In genomic region chr5:115560336-115560905, GRCm38 (mm10) we compare ENCODE assay signal across 8 mouse cellular contexts. TPM values are rescaled to one million over a fixed set of nuclear protein-coding genes. Genes with fewer than 3 reads are reported as not detected.
A peak's percentile ranks its signal among the peaks of the same experiment; 100 is the strongest.
DNase-seq lines count a peak whose midpoint lies in the region; ATAC-seq and TF ChIP-seq lines count a peak whose summit lies in the region.

No protein-coding gene starts in this region.

- no peak for ATAC-seq in kidney, embryonic 15.5 days (replicated peaks; ENCODE audit: low FRiP score)
- no peak for ATAC-seq in embryonic facial prominence, embryonic 13.5 days (ENCODE audit: insufficient number of reproducible peaks, insufficient read depth, low FRiP score, low TSS enrichment, low read depth)
- no peak for ATAC-seq in intestine, postnatal 0 days
- no peak for ATAC-seq in neural tube, embryonic 12.5 days (ENCODE audit: low FRiP score, low read depth)

- H3K27me3 ChIP-seq in kidney, embryonic 15.5 days, result no peaks in the 10 kb centered on the region
- H3K27me3 ChIP-seq in embryonic facial prominence, embryonic 13.5 days, result no peaks in the 10 kb centered on the region
- no peaks in the 10 kb centered on the region for H3K27me3 ChIP-seq in intestine, postnatal 0 days (replicated peaks; ENCODE audit: control insufficient read depth, insufficient read depth, low read length)
- H3K27me3 ChIP-seq in neural tube, embryonic 12.5 days (replicated peaks), result no peaks in the 10 kb centered on the region

- peak overlapping the region; percentile 99 for H3K9ac ChIP-seq in kidney, embryonic 15.5 days
- H3K9ac ChIP-seq in embryonic facial prominence, embryonic 13.5 days, result peak overlapping the region; percentile 99
- H3K9ac ChIP-seq in intestine, postnatal 0 days (ENCODE audit: low read depth, low read length), result peak overlapping the region; percentile 88
- peak overlapping the region; percentile 97 for H3K9ac ChIP-seq in neural tube, embryonic 12.5 days

- H3K4me2 ChIP-seq in kidney, embryonic 15.5 days, result peak overlapping the region; percentile 75
- H3K4me2 ChIP-seq in embryonic facial prominence, embryonic 13.5 days, result peak overlapping the region; percentile 82
- peak overlapping the region; percentile 66 for H3K4me2 ChIP-seq in intestine, postnatal 0 days (replicated peaks; ENCODE audit: low read depth)
- H3K4me2 ChIP-seq in neural tube, embryonic 12.5 days (replicated peaks), result peak overlapping the region; percentile 76

- 34% methylated on average over 13 of the region's 13 CpGs for WGBS in kidney, embryonic 15.5 days
- WGBS in embryonic facial prominence, embryonic 13.5 days, result 34% methylated on average over 13 of the region's 13 CpGs
- WGBS in intestine, postnatal 0 days, result 22% methylated on average over 13 of the region's 13 CpGs
- WGBS in neural tube, embryonic 12.5 days, result 41% methylated on average over 13 of the region's 13 CpGs

- no peak for DNase-seq in kidney, adult 11 months
- no peak for DNase-seq in spleen, postnatal 36 days (ENCODE audit: low spot score in 2 of 2)
- no peak for DNase-seq in left cerebral cortex, postnatal 10 days (ENCODE audit: extremely low spot score in 1 of 2, low spot score in 2 of 2)
- no peak for DNase-seq in testis, postnatal 10 days (ENCODE audit: low spot score)

- 0 out of 2 replicates have a peak overlapping the region, but pooled peaks have one; percentile 89 for H3K27ac ChIP-seq in kidney, embryonic 15.5 days
- peak overlapping the region; percentile 89 for H3K27ac ChIP-seq in embryonic facial prominence, embryonic 13.5 days
- H3K27ac ChIP-seq in intestine, postnatal 0 days (ENCODE audit: low read depth, low read length), result no peak overlapping the region
- no peak overlapping the region for H3K27ac ChIP-seq in neural tube, embryonic 12.5 days

- intact Hi-C loops in left cerebral cortex, postnatal 10 days (cut with DNase I), result no loop called here

- H3K9me3 ChIP-seq in kidney, embryonic 15.5 days (replicated peaks), result no peaks in the 10 kb centered on the region
- no peaks in the 10 kb centered on the region for H3K9me3 ChIP-seq in embryonic facial prominence, embryonic 13.5 days
- no peaks in the 10 kb centered on the region for H3K9me3 ChIP-seq in intestine, postnatal 0 days (ENCODE audit: control insufficient read depth)
- no peaks in the 10 kb centered on the region for H3K9me3 ChIP-seq in neural tube, embryonic 12.5 days

- peak overlapping the region; percentile 90 for H3K4me3 ChIP-seq in kidney, embryonic 15.5 days (replicated peaks)
- H3K4me3 ChIP-seq in embryonic facial prominence, embryonic 13.5 days, result peak overlapping the region; percentile 86
- peak overlapping the region; percentile 70 for H3K4me3 ChIP-seq in intestine, postnatal 0 days (ENCODE audit: low read depth, low read length)
- peak overlapping the region; percentile 96 for H3K4me3 ChIP-seq in neural tube, embryonic 12.5 days

- H3K4me1 ChIP-seq in kidney, embryonic 15.5 days, result peaks cover 51% of the 10 kb centered on the region
- H3K4me1 ChIP-seq in embryonic facial prominence, embryonic 13.5 days, result peaks cover 29% of the 10 kb centered on the region
- H3K4me1 ChIP-seq in intestine, postnatal 0 days (replicated peaks; ENCODE audit: control insufficient read depth, insufficient read depth, low read length), result no peaks in the 10 kb centered on the region
- peaks cover 24% of the 10 kb centered on the region for H3K4me1 ChIP-seq in neural tube, embryonic 12.5 days

- H3K36me3 ChIP-seq in kidney, embryonic 15.5 days, result peaks cover 40% of the 10 kb centered on the region
- peaks cover 37% of the 10 kb centered on the region for H3K36me3 ChIP-seq in embryonic facial prominence, embryonic 13.5 days
- H3K36me3 ChIP-seq in intestine, postnatal 0 days (ENCODE audit: control insufficient read depth, insufficient read depth), result peaks cover 33% of the 10 kb centered on the region
- peaks cover 33% of the 10 kb centered on the region for H3K36me3 ChIP-seq in neural tube, embryonic 12.5 days

- TF ChIP-seq CTCF in intestine, postnatal 0 days (IDR thresholded peaks at IDR 0.05; ENCODE audit: low read depth), result no peak

RNA-seq across cellular contexts. Expression of gene Rplp0, which starts 1.2 kb away (rescaled TPM):
- polyA plus RNA-seq in kidney, embryonic 15.5 days (2015; fragmentation: Nextera tagmentation; extraction: Ambion mirVana), result 1,539 and 1,600 TPM in 2 replicates
- 1,563 and 1,729 TPM in 2 replicates for polyA plus RNA-seq in embryonic facial prominence, embryonic 13.5 days (2015; fragmentation: Nextera tagmentation; extraction: Ambion mirVana)
- 832 and 868 TPM in 2 replicates for polyA plus RNA-seq in intestine, postnatal 0 days (2015; fragmentation: Nextera tagmentation; extraction: Ambion mirVana)
- 843 and 890 TPM in 2 replicates for polyA plus RNA-seq in neural tube, embryonic 12.5 days (2016; fragmentation: Nextera tagmentation; extraction: Ambion mirVana)
- total RNA-seq in left cerebral cortex, postnatal 10 days (2021), result 100 to 1,000 TPM; 400 to 410 TPM

RNA-seq across cellular contexts. Expression of gene Gcn1l1, which starts 4.6 kb away (rescaled TPM):
- 44.3 and 49.3 TPM in 2 replicates for polyA plus RNA-seq in kidney, embryonic 15.5 days (2015; fragmentation: Nextera tagmentation; extraction: Ambion mirVana)
- polyA plus RNA-seq in embryonic facial prominence, embryonic 13.5 days (2015; fragmentation: Nextera tagmentation; extraction: Ambion mirVana), result 45.8 and 47.9 TPM in 2 replicates
- 9.3 and 9.6 TPM in 2 replicates for polyA plus RNA-seq in intestine, postnatal 0 days (2015; fragmentation: Nextera tagmentation; extraction: Ambion mirVana)
- 47.1 and 51.9 TPM in 2 replicates for polyA plus RNA-seq in neural tube, embryonic 12.5 days (2016; fragmentation: Nextera tagmentation; extraction: Ambion mirVana)
- total RNA-seq in left cerebral cortex, postnatal 10 days (2021), result 10 to 100 TPM; 71.3 to 75.0 TPM

RNA-seq across cellular contexts. Expression of gene Pxn, which starts 53.9 kb away (rescaled TPM):
- 51.7 and 56.1 TPM in 2 replicates for polyA plus RNA-seq in kidney, embryonic 15.5 days (2015; fragmentation: Nextera tagmentation; extraction: Ambion mirVana)
- 39.6 and 44.2 TPM in 2 replicates for polyA plus RNA-seq in embryonic facial prominence, embryonic 13.5 days (2015; fragmentation: Nextera tagmentation; extraction: Ambion mirVana)
- 65.1 and 71.1 TPM in 2 replicates for polyA plus RNA-seq in intestine, postnatal 0 days (2015; fragmentation: Nextera tagmentation; extraction: Ambion mirVana)
- 29.4 and 33.5 TPM in 2 replicates for polyA plus RNA-seq in neural tube, embryonic 12.5 days (2016; fragmentation: Nextera tagmentation; extraction: Ambion mirVana)
- 10 to 100 TPM; 18.8 to 20.8 TPM for total RNA-seq in left cerebral cortex, postnatal 10 days (2021)

Comparison
In these comparisons a context has a peak if more than half of its experiments do, and no peak if none do; other contexts are left out.
1. H3K27ac ChIP-seq: peak in kidney, embryonic 15.5 days (single experiment) and embryonic facial prominence, embryonic 13.5 days (single experiment); none in intestine, postnatal 0 days (single experiment) and neural tube, embryonic 12.5 days (single experiment).
2. Peak in every context shown above with its lines, with median percentiles within 50 percentile points of each other: H3K4me2 ChIP-seq, H3K4me3 ChIP-seq and H3K9ac ChIP-seq.